Mouse (Mus musculus): Measurements from ENCODE around the gene Copg2.

DNA sequence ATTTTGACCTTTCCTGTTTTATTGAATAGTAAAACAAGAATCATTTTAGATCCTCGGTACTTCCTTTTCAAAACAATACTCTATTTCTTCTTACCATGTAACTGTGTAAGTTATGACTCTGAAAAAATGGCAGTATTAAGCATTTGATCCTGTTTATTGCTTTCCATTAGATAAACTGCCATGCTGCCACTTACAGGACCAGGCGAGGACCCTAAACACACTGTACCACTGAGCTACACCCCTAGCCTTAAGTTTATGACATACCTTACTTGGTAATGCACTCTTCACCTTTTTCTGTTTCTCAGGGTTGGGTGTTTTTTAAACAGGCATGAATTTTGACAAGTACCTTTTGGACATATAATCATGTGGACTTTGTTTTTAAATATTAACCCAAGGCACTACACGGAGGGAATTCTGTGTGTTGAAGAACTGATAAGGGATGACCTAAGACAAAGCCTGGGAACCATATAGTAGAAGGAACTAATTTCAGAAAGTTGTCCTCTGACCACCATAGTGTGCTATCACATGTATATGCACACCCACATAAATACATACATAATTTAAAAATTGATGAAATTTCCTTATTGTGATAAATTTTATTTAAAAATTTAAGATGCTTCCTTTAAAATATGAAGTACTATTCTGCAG lies 31.4 kb downstream of the Copg2 start:
- no peak for TF ChIP-seq CTCF (IDR thresholded peaks at IDR 0.05; ENCODE audit: low read depth, low read length)
- no peak for TF ChIP-seq GATA1 (IDR thresholded peaks at IDR 0.05; ENCODE audit: borderline replicate concordance, low read length)
- no peak for TF ChIP-seq GATA2 (IDR thresholded peaks at IDR 0.05; ENCODE audit: borderline replicate concordance, low read depth, low read length)

All from G1E (cell line).